Mouse (Mus musculus): ENCODE measurements around the gene Nid2.

DNA sequence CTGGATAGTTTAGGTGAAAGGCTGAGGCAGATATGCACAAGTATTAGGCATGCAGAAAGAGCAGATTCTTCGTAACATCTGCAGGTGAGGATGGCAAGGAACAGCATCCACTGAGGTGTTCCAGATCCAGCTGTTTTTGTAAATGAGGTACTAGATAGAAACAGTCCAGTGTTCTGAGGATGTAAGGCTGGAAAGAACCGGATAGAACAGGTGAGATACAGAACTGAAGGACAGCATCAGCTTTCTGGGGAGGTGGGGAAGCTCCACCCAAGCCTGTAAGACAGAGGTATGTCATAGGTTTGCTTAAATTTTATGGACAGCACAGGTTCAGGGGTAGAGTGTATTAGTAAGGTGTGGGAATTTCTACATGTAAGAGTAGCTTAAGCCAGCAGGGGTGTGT lies 4.3 kb upstream of the Nid2 start:
- no peak for TF ChIP-seq CTCF (IDR thresholded peaks at IDR 0.05; ENCODE audit: borderline replicate concordance, insufficient read depth, low read length)
- TF ChIP-seq POLR2A (IDR thresholded peaks at IDR 0.05; ENCODE audit: low read depth, low read length) = no peak
